8 mouse cellular contexts compared by ENCODE assay signal in the genomic region with DNA sequence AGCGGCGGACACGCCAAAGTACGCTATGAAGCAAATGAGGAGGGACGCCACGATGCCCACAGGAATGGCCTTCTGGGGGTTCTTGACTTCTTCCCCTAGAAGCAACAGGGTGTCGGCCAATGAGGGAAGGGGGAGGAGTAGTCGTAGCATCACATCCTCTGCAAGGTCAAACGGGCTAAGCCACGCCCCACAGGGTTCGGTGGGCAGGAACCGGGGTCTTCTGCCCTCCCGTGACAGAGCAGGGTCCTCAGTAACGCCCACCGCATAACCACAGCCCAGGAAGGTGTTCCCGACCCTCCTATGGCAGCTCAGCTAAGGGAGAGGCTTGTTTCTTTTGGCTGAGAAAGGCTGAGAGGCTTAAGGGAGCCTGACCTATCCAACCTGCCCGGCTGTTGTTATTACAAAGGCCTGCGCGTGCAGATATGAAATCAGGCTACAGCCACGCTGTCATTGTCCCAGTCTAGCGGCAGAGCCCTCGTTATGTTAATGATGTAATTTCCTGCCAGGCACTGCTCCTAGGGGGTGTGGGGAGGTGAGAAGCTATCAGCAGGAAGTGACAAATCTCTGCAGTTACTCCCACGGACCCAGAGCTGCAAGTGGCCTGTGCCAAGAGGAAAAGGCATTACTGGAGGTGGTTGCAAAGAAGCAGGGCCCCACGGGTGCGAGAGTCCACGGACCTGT. TPM values are rescaled to one million over a fixed set of nuclear protein-coding genes. Genes with fewer than 3 reads are reported as not detected.
DNase-seq lines count a peak whose midpoint lies in the region; ATAC-seq and TF ChIP-seq lines count a peak whose summit lies in the region.

No protein-coding gene starts in this region.

- peaks cover 21% of the 10 kb centered on the region for H3K4me1 ChIP-seq in heart, embryonic 16.5 days (ENCODE audit: control insufficient read depth, insufficient read depth, low read length)
- peaks cover 8% of the 10 kb centered on the region; the same call in 1 of the 2 replicates for H3K4me1 ChIP-seq in lung, embryonic 14.5 days (ENCODE audit: insufficient read depth)
- H3K4me1 ChIP-seq in neural tube, embryonic 15.5 days = peaks cover 10% of the 10 kb centered on the region

- H3K4me3 ChIP-seq in heart, embryonic 16.5 days (ENCODE audit: low read length) = peak overlapping the region; percentile 39
- no peak overlapping the region for H3K4me3 ChIP-seq in lung, embryonic 14.5 days (ENCODE audit: low read depth, low read length)
- peak overlapping the region; percentile 8; the same call in 1 of the 2 replicates for H3K4me3 ChIP-seq in neural tube, embryonic 15.5 days (replicated peaks)

- peak overlapping the region; percentile 60 for H3K9ac ChIP-seq in heart, embryonic 16.5 days (ENCODE audit: low read length)
- H3K9ac ChIP-seq in lung, embryonic 14.5 days = no peak overlapping the region; the same call in 1 of the 2 replicates
- no peak overlapping the region; the same call in 1 of the 2 replicates for H3K9ac ChIP-seq in neural tube, embryonic 15.5 days (replicated peaks)

- no peak for DNase-seq in frontal cortex, postnatal 14 days (ENCODE audit: low spot score in 2 of 2)
- DNase-seq in embryo, embryonic 11 days = peak; percentile 56
- DNase-seq in kidney, postnatal 10 days = peak; percentile 63
- DNase-seq in lung, embryonic 14.5 days = peak; percentile 67

- H3K9me3 ChIP-seq in heart, embryonic 16.5 days (replicated peaks; ENCODE audit: control insufficient read depth, low read length) = no peaks in the 10 kb centered on the region
- H3K9me3 ChIP-seq in lung, embryonic 14.5 days (ENCODE audit: low read depth, low read length) = no peaks in the 10 kb centered on the region
- no peaks in the 10 kb centered on the region for H3K9me3 ChIP-seq in neural tube, embryonic 15.5 days (replicated peaks)

- no peak for TF ChIP-seq CTCF in lung, embryonic 14.5 days (IDR thresholded peaks at IDR 0.05; ENCODE audit: low read depth)

- peak; percentile 95 for ATAC-seq in frontal cortex, adult (ENCODE audit: low TSS enrichment)
- peak; percentile 92 for ATAC-seq in heart, embryonic 16.5 days (replicated peaks; ENCODE audit: extremely low read depth, insufficient read depth, low FRiP score)
- ATAC-seq in lung, embryonic 14.5 days (ENCODE audit: insufficient read depth) = peak; percentile 84
- ATAC-seq in neural tube, embryonic 15.5 days (ENCODE audit: low FRiP score) = peak; percentile 81
- ATAC-seq in cerebellum, adult (ENCODE audit: insufficient number of reproducible peaks, low FRiP score, low TSS enrichment) = no peak; the same call in 1 of the 2 replicates

- no peaks in the 10 kb centered on the region; the same call in 1 of the 2 replicates for H3K36me3 ChIP-seq in heart, embryonic 16.5 days (ENCODE audit: control insufficient read depth, insufficient read depth)
- H3K36me3 ChIP-seq in lung, embryonic 14.5 days (ENCODE audit: insufficient read depth) = peaks cover 8% of the 10 kb centered on the region; the same call in 1 of the 2 replicates
- H3K36me3 ChIP-seq in neural tube, embryonic 15.5 days = peaks cover 5% of the 10 kb centered on the region; the same call in 1 of the 2 replicates

- no peaks in the 10 kb centered on the region for H3K27me3 ChIP-seq in heart, embryonic 16.5 days (ENCODE audit: control insufficient read depth, insufficient read depth, low read length)
- no peaks in the 10 kb centered on the region for H3K27me3 ChIP-seq in lung, embryonic 14.5 days (ENCODE audit: insufficient read depth, low read length)
- no peaks in the 10 kb centered on the region for H3K27me3 ChIP-seq in neural tube, embryonic 15.5 days (replicated peaks)

- H3K27ac ChIP-seq in heart, embryonic 16.5 days (ENCODE audit: low read length) = peak overlapping the region; percentile 85
- peak overlapping the region; percentile 70; the same call in 1 of the 2 replicates for H3K27ac ChIP-seq in lung, embryonic 14.5 days (ENCODE audit: low read depth)
- H3K27ac ChIP-seq in neural tube, embryonic 15.5 days (replicated peaks) = peak overlapping the region; percentile 64

- WGBS in heart, embryonic 16.5 days = 20% methylated on average over 26 of the region's 26 CpGs
- WGBS in lung, embryonic 14.5 days = 31% methylated on average over 26 of the region's 26 CpGs
- 37% methylated on average over 26 of the region's 26 CpGs for WGBS in neural tube, embryonic 15.5 days

- H3K4me2 ChIP-seq in heart, embryonic 16.5 days (ENCODE audit: low read depth, low read length) = peak overlapping the region; percentile 59
- H3K4me2 ChIP-seq in lung, embryonic 14.5 days = peak overlapping the region; percentile 48
- H3K4me2 ChIP-seq in neural tube, embryonic 15.5 days = peak overlapping the region; percentile 44

RNA-seq across cellular contexts. Expression of a gene that starts 57.5 kb away (rescaled TPM):
- 15.1 and 15.7 TPM in 2 replicates for polyA plus RNA-seq in heart, embryonic 16.5 days (2015; fragmentation: Nextera tagmentation; extraction: Ambion mirVana)
- 28.9 and 31.3 TPM in 2 replicates for polyA plus RNA-seq in lung, embryonic 14.5 days (2014; fragmentation: Nextera tagmentation; extraction: Ambion mirVana)
- polyA plus RNA-seq in neural tube, embryonic 15.5 days (2015; fragmentation: Nextera tagmentation; extraction: Ambion mirVana) = 40.0 and 43.3 TPM in 2 replicates

Comparison
In these comparisons a context has a peak if more than half of its experiments do, and no peak if none do; other contexts are left out.
1. DNase-seq: peak in embryo, embryonic 11 days (single experiment), kidney, postnatal 10 days (single experiment) and lung, embryonic 14.5 days (single experiment); none in frontal cortex, postnatal 14 days (0 of 2).
2. Peak in every context shown above with its lines, with median percentiles within 50 percentile points of each other: H3K27ac ChIP-seq and H3K4me2 ChIP-seq.